Mouse (Mus musculus) stomach, embryonic 16.5 days (tissue): ENCODE measurements around the gene Rnpc3. TPM values are rescaled to one million over a fixed set of nuclear protein-coding genes. Genes with fewer than 3 reads are reported as not detected.

Source experiments
- ATAC-seq: fragments of 200-750 bp; cut with Nextera tagmentation; 2 replicates; pipeline ENCODE4 v1.8.0; 2017; ENCODE audit warnings: moderate number of reproducible peaks, moderate TSS enrichment; ENCODE audit not compliant: insufficient read depth, low FRiP score
- H3K27ac ChIP-seq: fragments of 300-500 bp; sonication (generic); 2 replicates; pipeline ENCODE4 v1.5.1; 2014; ENCODE audit warnings: low read length
- H3K27me3 ChIP-seq: fragments of 300-500 bp; sonication (generic); 2 replicates; pipeline ENCODE4 v1.6.1; 2014; ENCODE audit warnings: low read length, control low read depth, mixed read lengths; ENCODE audit not compliant: control insufficient read depth, insufficient read depth
- H3K36me3 ChIP-seq: fragments of 300-500 bp; sonication (generic); 2 replicates; pipeline ENCODE4 v1.6.1; 2014; ENCODE audit warnings: low read length; ENCODE audit not compliant: control insufficient read depth, insufficient read depth
- H3K4me1 ChIP-seq: fragments of 300-500 bp; sonication (generic); 2 replicates; pipeline ENCODE4 v1.6.1; 2014; ENCODE audit warnings: low read length, control low read depth, mixed read lengths; ENCODE audit not compliant: control insufficient read depth, insufficient read depth
- H3K4me2 ChIP-seq: fragments of 300-500 bp; sonication (generic); 2 replicates; pipeline ENCODE4 v1.6.1; 2014; ENCODE audit warnings: low read depth, low read length, mixed read lengths
- H3K4me3 ChIP-seq: fragments of 300-500 bp; sonication (generic); replicated peaks from 2 replicates; pipeline ENCODE4 v1.5.1; 2014; ENCODE audit warnings: mild to moderate bottlenecking, low read length
- H3K9ac ChIP-seq: fragments of 300-500 bp; sonication (generic); 2 replicates; pipeline ENCODE4 v1.6.1; 2014; ENCODE audit warnings: low read length
- H3K9me3 ChIP-seq: fragments of 300-500 bp; sonication (generic); replicated peaks from 2 replicates; pipeline ENCODE4 v1.6.1; 2016; ENCODE audit warnings: low read length, control low read depth; ENCODE audit not compliant: control insufficient read depth
- WGBS: fragments of 180-500 bp; shearing (Covaris S2); extraction: QIAGEN DNeasy Blood & Tissue Kit; methylation state at CpG from one replicate; pipeline ENCODE4 v1.1.7; 2014; 5-methylcytosine and 5-hydroxymethylcytosine counted together
- polyA plus RNA-seq: library from polyadenylated mRNA; unstranded; fragments of >200 nt; fragmentation: Nextera tagmentation; extraction: Ambion mirVana; gene quantifications from 2 replicates; pipeline ENCODE4 v1.2.1, GENCODE M21; 2015

Rnpc3 gene
- polyA plus RNA-seq, 1 experiment from 2014 or later = 32.8 TPM

- 77% methylated on average over 1 of the region's 1 CpGs for WGBS
- ATAC-seq = no peak
- no peaks in the 10 kb centered on the region for H3K27me3 ChIP-seq
- no peak overlapping the region for H3K27ac ChIP-seq
- H3K4me1 ChIP-seq = no peaks in the 10 kb centered on the region
- H3K4me3 ChIP-seq = no peak overlapping the region
- no peak overlapping the region for H3K4me2 ChIP-seq
- no peaks in the 10 kb centered on the region for H3K9me3 ChIP-seq
- H3K36me3 ChIP-seq = no peaks in the 10 kb centered on the region
- no peak overlapping the region for H3K9ac ChIP-seq
These were observed 39.1 kb downstream of the Rnpc3 start for GRCm38 (mm10) chr3:113590844-113591243.

- H3K9me3 ChIP-seq = no peaks in the 10 kb centered on the region
- no peak overlapping the region for H3K4me2 ChIP-seq
- no peak overlapping the region for H3K27ac ChIP-seq
- no peak overlapping the region for H3K4me3 ChIP-seq
- no peaks in the 10 kb centered on the region for H3K27me3 ChIP-seq
- H3K9ac ChIP-seq = no peak overlapping the region
- no peaks in the 10 kb centered on the region for H3K36me3 ChIP-seq
- no peak for ATAC-seq
- 60% methylated on average over 4 of the region's 4 CpGs for WGBS
- H3K4me1 ChIP-seq = no peaks in the 10 kb centered on the region
These were observed 55.4 kb downstream of the Rnpc3 start for GRCm38 (mm10) chr3:113574578-113574977.

DNA sequence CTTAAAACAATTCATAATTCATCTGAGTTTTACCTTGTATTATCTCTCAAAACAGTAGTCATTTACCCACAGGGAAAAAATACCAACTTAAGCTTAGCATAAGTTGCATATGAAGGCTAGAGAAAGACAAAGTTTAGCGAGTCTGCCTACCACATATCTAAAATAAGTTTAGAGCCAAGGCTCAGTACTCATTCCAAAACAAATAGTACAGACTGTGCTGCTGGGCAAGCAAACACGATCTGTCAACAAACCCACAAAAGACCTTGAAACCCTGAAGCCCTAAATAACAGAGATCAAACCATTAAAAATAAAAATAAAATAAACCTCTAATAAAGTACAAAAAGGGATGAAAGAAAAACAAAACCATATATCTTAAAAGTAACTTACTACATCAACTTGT is 55.8 kb downstream of the Rnpc3 start:
- H3K27me3 ChIP-seq = no peaks in the 10 kb centered on the region
- H3K9ac ChIP-seq = no peak overlapping the region
- H3K4me3 ChIP-seq = no peak overlapping the region
- H3K4me1 ChIP-seq = no peaks in the 10 kb centered on the region
- no peaks in the 10 kb centered on the region for H3K9me3 ChIP-seq
- H3K36me3 ChIP-seq = no peaks in the 10 kb centered on the region
- no peak overlapping the region for H3K27ac ChIP-seq
- 51% methylated on average over 2 of the region's 2 CpGs for WGBS
- H3K4me2 ChIP-seq = no peak overlapping the region
- no peak for ATAC-seq

DNA sequence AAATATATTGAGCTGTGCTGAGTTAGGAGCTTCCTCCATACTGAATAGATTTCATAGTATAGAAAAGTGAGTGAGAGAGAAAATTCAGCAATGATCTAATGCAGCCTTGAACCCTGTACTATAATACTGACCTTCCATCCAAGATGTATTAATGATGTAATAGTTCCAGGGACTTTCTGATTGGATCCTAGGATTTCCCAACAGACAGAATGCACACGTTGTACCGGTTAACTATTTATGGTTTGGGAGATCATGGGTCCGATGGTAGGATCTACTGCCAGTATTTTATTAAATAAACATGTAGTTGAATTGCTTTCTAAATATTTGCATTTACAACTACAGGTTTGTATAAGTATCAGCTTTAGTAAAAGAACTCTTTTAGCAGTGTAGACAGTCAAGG is 57.8 kb downstream of the Rnpc3 start:
- Histone ChIP-seq H3K9me3 (peaks cover 4% of the 10 kb centered on the region; the same call in 1 of the 2 replicates), H3K27me3 (no peaks in the 10 kb centered on the region), H3K9ac (no peak overlapping the region), H3K4me1 (no peaks in the 10 kb centered on the region), H3K4me3 (no peak overlapping the region), H3K36me3 (no peaks in the 10 kb centered on the region), H3K27ac (no peak overlapping the region), H3K4me2 (no peak overlapping the region)
- ATAC-seq = no peak
- 45% methylated on average over 3 of the region's 3 CpGs for WGBS

Other genes with a start within 250 kb of the Rnpc3 start
- 4,796 and 5,889 TPM in 2 replicates for gene Amy2a1, start 97.7 kb downstream of the Rnpc3 start, polyA plus RNA-seq
- 3.4 and 7.9 TPM in 2 replicates for gene Amy1, start 23.4 kb downstream of the Rnpc3 start, polyA plus RNA-seq